Mouse (Mus musculus) spleen, postnatal 4 days (tissue): ENCODE data around the gene Faap100.
A peak's percentile ranks its signal among the peaks of the same experiment; 100 is the strongest.
"Not testable (repeated sequence)": the region's sequence is repeated elsewhere in the genome, so short reads cannot be mapped to it uniquely, and the experiment has no call there.

Experiments
- DNase-seq, 2 experiments: peaks; one replicate each; pipeline ENCODE4 v3.0.0; 2022; ENCODE audit warnings: low spot score in 2 of 2

The Faap100 gene

GRCm38 (mm10) chr11:120378611-120379540, at the start of gene Faap100:
Gene Faap100 (minus strand): TSS chr11:120378764.
- peak; percentile 90 to 94 for DNase-seq

GRCm38 (mm10) chr11:120426727-120427126, 48.2 kb upstream of the Faap100 start:
- DNase-seq = no peak

GRCm38 (mm10) chr11:120423569-120424295, 45.2 kb upstream of the Faap100 start:
- DNase-seq = peak; percentile 42 to 78

GRCm38 (mm10) chr11:120422651-120423568, 44.3 kb upstream of the Faap100 start:
- DNase-seq = no peak

- DNase-seq = no peak
Observed at GRCm38 (mm10) chr11:120418592-120418991, 40.0 kb upstream of the Faap100 start.

- no peak for DNase-seq
Observed at GRCm38 (mm10) chr11:120417852-120418251, 39.3 kb upstream of the Faap100 start.

- not testable (repeated sequence) for DNase-seq
Observed at GRCm38 (mm10) chr11:120413621-120414020, 35.1 kb upstream of the Faap100 start.

GRCm38 (mm10) chr11:120406445-120406844, 27.9 kb upstream of the Faap100 start:
- no peak for DNase-seq

- peak in 1 of 2 experiments; percentile 22 for DNase-seq
Observed at GRCm38 (mm10) chr11:120405867-120406266, 27.3 kb upstream of the Faap100 start.

GRCm38 (mm10) chr11:120404814-120405213, 26.2 kb upstream of the Faap100 start:
- DNase-seq = no peak

GRCm38 (mm10) chr11:120399319-120399718, 20.8 kb upstream of the Faap100 start:
- DNase-seq = no peak

GRCm38 (mm10) chr11:120397602-120398001, 19.0 kb upstream of the Faap100 start:
- DNase-seq = no peak

- no peak for DNase-seq
Observed at GRCm38 (mm10) chr11:120395661-120396060, 17.1 kb upstream of the Faap100 start.

- no peak for DNase-seq
Observed at GRCm38 (mm10) chr11:120388580-120388979, 10.0 kb upstream of the Faap100 start.

- DNase-seq = no peak
Observed at GRCm38 (mm10) chr11:120387157-120387556, 8.6 kb upstream of the Faap100 start.

GRCm38 (mm10) chr11:120386632-120387031, 8.1 kb upstream of the Faap100 start:
- no peak for DNase-seq

GRCm38 (mm10) chr11:120382509-120382908, 3.9 kb upstream of the Faap100 start:
- no peak for DNase-seq

GRCm38 (mm10) chr11:120381157-120381556, 2.6 kb upstream of the Faap100 start:
- DNase-seq = no peak

GRCm38 (mm10) chr11:120380271-120380670, 1.7 kb upstream of the Faap100 start:
- no peak for DNase-seq

- DNase-seq = peak; percentile 34 to 78
Observed at GRCm38 (mm10) chr11:120378031-120378610, 443 bp downstream of the Faap100 start.

GRCm38 (mm10) chr11:120377337-120377736, 1.2 kb downstream of the Faap100 start:
- no peak for DNase-seq
